Mouse (Mus musculus) embryonic facial prominence, embryonic 11.5 days (tissue): Measurements from ENCODE around the gene Cpb1. TPM values are rescaled to one million over a fixed set of nuclear protein-coding genes. Genes with fewer than 3 reads are reported as not detected.

ENCODE experiments used
- ATAC-seq: fragments of 200-750 bp; cut with Nextera tagmentation; replicated peaks from 2 replicates; pipeline ENCODE4 v1.8.0; 2017; ENCODE audit warnings: low read depth; ENCODE audit not compliant: insufficient number of reproducible peaks, low FRiP score, low TSS enrichment
- DNase-seq: peaks from one replicate; pipeline ENCODE4 v3.0.0-alpha.2; 2015; ENCODE audit warnings: low spot score
- H3K27ac ChIP-seq: fragments of 300-500 bp; sonication (generic); replicated peaks from 2 replicates; pipeline ENCODE4 v1.5.1; 2014; ENCODE audit warnings: mild to moderate bottlenecking, low read depth, low read length, control low read depth
- H3K27me3 ChIP-seq: fragments of 300-500 bp; sonication (generic); 2 replicates; pipeline ENCODE4 v1.6.1; 2014; ENCODE audit warnings: mild to moderate bottlenecking, low read length, moderate library complexity, mixed read lengths; ENCODE audit not compliant: control insufficient read depth, insufficient read depth
- H3K36me3 ChIP-seq: fragments of 300-500 bp; sonication (generic); replicated peaks from 2 replicates; pipeline ENCODE4 v1.6.1; 2014; ENCODE audit warnings: low read depth, mild to moderate bottlenecking, low read length, moderate library complexity, mixed read lengths; ENCODE audit not compliant: control insufficient read depth, insufficient read depth
- H3K4me1 ChIP-seq: fragments of 300-500 bp; sonication (generic); 2 replicates; pipeline ENCODE4 v1.6.1; 2014; ENCODE audit warnings: low read length, mixed read lengths; ENCODE audit not compliant: control insufficient read depth, insufficient read depth
- H3K4me2 ChIP-seq: fragments of 300-500 bp; sonication (generic); 2 replicates; pipeline ENCODE4 v1.6.1; 2014; ENCODE audit warnings: low read depth, mild to moderate bottlenecking, control low read depth, low read length, moderate library complexity
- H3K4me3 ChIP-seq: fragments of 300-500 bp; sonication (generic); 2 replicates; pipeline ENCODE4 v1.5.1; 2014; ENCODE audit warnings: low read depth, low read length, control low read depth
- H3K9ac ChIP-seq: fragments of 300-500 bp; sonication (generic); replicated peaks from 2 replicates; pipeline ENCODE4 v1.6.1; 2014; ENCODE audit warnings: mild to moderate bottlenecking, control low read depth, low read length
- H3K9me3 ChIP-seq: fragments of 300-500 bp; sonication (generic); replicated peaks from 2 replicates; pipeline ENCODE4 v1.6.1; 2016; ENCODE audit warnings: mild to moderate bottlenecking, low read length, inconsistent platforms, mixed read lengths; ENCODE audit not compliant: control insufficient read depth
- WGBS: fragments of 180-500 bp; shearing (Covaris S2); extraction: QIAGEN DNeasy Blood & Tissue Kit; methylation state at CpG from one replicate; pipeline ENCODE4 v1.1.7; 2014; 5-methylcytosine and 5-hydroxymethylcytosine counted together
- polyA plus RNA-seq: library from polyadenylated mRNA; unstranded; fragments of >200 nt; fragmentation: Nextera tagmentation; extraction: Ambion mirVana; gene quantifications from 2 replicates; pipeline ENCODE4 v1.2.1, GENCODE M21; 2014

Gene Cpb1
- polyA plus RNA-seq, 1 experiment from 2014 or later = not detected

DNA sequence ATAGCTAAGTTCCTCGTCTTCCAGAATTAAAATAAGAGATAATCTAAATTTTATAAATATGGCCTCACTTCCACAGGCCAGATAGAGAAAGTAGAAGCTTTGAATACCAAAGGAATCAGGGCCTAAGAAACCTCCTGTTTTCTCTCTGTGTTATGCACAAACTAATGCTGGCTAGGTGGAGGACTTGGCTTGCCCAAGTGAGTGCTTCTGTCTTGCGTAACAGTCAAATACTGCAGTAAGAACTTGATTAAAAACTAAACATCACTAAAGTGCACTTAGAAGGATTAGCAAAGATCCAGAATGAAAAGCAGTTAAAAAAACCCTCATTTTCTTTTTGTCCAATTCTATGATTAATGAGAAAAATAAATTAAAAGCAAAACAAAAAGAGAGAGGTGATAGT lies 13.2 kb upstream of the Cpb1 start:
- Histone ChIP-seq H3K4me1 (no peaks in the 10 kb centered on the region), H3K4me2 (no peak overlapping the region), H3K36me3 (no peaks in the 10 kb centered on the region), H3K27ac (no peak overlapping the region), H3K4me3 (no peak overlapping the region), H3K9ac (no peak overlapping the region), H3K9me3 (no peaks in the 10 kb centered on the region), H3K27me3 (no peaks in the 10 kb centered on the region)
- WGBS = 85% methylated on average over 2 of the region's 2 CpGs
- ATAC-seq = no peak
- DNase-seq = no peak

DNA sequence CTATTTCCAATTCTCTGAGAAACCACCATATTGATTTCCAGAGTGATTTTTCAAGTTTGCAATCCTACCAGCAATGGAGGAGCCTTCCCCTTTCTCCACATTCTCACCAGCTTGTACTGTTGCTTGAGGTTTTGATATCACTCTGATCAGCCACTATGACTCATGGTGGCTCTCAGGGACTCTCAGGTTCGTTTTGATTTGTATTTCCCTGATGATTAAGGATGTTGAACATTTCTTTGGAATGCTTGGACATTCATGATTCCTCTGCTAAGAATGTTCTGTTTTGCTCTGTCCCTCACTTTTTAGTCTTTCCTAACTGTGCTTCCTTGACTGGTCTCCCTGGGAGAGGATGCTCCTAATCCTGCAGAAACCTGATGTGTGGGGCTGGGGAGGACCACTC lies 6.3 kb upstream of the Cpb1 start:
- Histone ChIP-seq H3K9me3 (no peaks in the 10 kb centered on the region), H3K4me2 (no peak overlapping the region), H3K36me3 (no peaks in the 10 kb centered on the region), H3K27ac (no peak overlapping the region), H3K4me3 (no peak overlapping the region), H3K27me3 (no peaks in the 10 kb centered on the region), H3K9ac (no peak overlapping the region), H3K4me1 (no peaks in the 10 kb centered on the region)
- ATAC-seq = no peak
- 57% methylated on average over 1 of the region's 1 CpGs for WGBS
- no peak for DNase-seq

DNA sequence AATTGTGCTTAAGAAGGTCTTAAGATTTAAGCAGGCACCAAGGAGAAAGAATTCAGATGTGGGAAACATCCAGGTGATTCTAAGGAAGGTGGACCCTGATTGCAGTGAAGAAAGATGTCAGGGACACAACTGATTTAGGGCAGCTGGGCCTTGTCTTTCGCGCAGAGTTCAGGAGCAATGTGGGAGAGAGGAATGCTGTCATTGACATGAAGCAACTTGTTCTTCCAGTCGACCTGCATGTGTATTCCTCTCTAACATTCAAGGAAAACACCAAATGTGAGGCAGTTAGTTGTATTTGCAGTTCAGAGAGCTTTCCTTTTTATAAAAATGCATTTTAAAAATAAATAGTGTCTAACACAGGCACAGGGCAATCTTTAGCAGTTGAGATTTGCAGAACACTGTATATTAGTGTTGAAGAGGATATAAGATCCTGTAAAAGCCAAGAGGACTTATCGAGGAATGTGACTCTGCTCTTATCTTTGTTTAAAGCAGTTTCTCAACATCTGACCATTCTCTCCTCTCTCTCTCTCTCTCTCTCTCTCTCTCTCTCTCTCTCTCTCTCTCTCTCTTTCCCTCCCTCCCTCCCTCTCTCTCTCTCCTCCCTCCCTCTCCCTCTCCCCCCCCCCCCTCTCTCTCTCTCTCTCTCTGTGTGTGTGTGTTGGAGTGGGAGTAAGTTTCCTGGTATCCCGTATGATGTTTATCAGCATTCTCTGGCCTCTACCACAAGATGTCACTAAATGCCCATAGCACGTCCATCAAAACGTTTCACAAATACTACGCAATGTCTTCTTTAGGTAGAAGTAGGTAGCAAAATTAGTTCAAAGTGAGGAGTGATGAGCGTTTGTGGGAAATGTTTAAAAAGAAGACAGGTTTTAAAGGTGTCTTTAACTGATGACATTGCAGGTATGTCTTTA lies 20.7 kb downstream of the Cpb1 start:
- Histone ChIP-seq H3K9me3 (no peaks in the 10 kb centered on the region), H3K27me3 (no peaks in the 10 kb centered on the region), H3K4me1 (no peaks in the 10 kb centered on the region), H3K36me3 (no peaks in the 10 kb centered on the region), H3K9ac (no peak overlapping the region), H3K4me3 (no peak overlapping the region), H3K27ac (no peak overlapping the region), H3K4me2 (no peak overlapping the region)
- WGBS = 43% methylated on average over 9 of the region's 9 CpGs
- DNase-seq = peak; percentile 28
- ATAC-seq = no peak

DNA sequence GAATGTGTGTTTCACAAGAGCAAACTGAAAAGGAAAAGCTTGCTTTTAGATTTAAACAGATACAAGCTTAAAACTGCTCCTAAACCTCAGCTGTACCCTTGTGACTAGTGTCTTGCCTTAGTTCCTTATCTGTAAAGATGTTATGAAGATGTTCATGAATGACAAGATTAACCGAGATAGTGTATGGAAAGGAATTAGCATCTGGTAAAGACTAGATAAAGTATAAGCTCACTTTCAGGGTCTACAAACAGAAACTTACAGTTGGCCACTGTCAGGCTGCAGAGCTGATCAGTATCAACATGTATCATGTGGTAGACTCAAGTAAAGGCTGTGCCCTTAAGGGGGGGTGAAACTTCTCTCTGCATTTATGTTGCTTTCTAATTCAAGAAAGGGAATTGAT lies 31.6 kb downstream of the Cpb1 start:
- ATAC-seq = no peak
- H3K9me3 ChIP-seq = no peaks in the 10 kb centered on the region
- no peak overlapping the region for H3K27ac ChIP-seq
- H3K36me3 ChIP-seq = no peaks in the 10 kb centered on the region
- no peak for DNase-seq
- 95% methylated on average over 1 of the region's 1 CpGs for WGBS
- H3K27me3 ChIP-seq = no peaks in the 10 kb centered on the region
- no peaks in the 10 kb centered on the region for H3K4me1 ChIP-seq
- no peak overlapping the region for H3K9ac ChIP-seq
- no peak overlapping the region for H3K4me3 ChIP-seq
- H3K4me2 ChIP-seq = no peak overlapping the region

DNA sequence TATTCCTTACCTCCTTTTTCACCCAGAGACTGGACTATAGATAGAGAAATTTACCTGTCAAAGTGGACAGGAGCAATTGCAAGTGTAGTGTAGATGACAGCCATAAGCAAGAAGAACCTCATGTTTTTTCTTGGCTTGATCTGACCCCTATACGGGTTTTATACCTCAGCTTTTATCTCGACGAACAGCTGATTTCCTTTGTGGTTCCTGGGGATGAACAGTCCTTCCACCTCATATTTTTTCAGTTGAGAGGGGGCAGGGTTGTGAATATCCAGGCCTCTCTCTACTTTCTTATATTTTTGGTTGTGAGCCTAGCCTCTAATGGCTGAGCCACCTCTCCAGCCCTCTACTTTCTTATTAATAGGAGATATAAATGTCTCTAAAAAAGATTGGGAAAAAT lies 33.5 kb downstream of the Cpb1 start, which contains the start of gene Cpa3:
TSS of gene Cpa3 (minus strand) at position 132 of the 400 bp plus-strand sequence.
- H3K27ac ChIP-seq = no peak within 1 kb of the TSS
- DNase-seq (no peak), ATAC-seq (no peak)
- H3K27me3 ChIP-seq = no peaks in the 10 kb centered on the region
- H3K9me3 ChIP-seq = no peaks in the 10 kb centered on the region
- H3K36me3 ChIP-seq = no peaks in the 10 kb centered on the region
- H3K4me1 ChIP-seq = no peaks in the 10 kb centered on the region
- 80% methylated on average over 3 of the region's 3 CpGs for WGBS
- H3K4me3 ChIP-seq = no peak within 1 kb of the TSS
- H3K9ac ChIP-seq = no peak within 1 kb of the TSS
- no peak within 1 kb of the TSS for H3K4me2 ChIP-seq

DNA sequence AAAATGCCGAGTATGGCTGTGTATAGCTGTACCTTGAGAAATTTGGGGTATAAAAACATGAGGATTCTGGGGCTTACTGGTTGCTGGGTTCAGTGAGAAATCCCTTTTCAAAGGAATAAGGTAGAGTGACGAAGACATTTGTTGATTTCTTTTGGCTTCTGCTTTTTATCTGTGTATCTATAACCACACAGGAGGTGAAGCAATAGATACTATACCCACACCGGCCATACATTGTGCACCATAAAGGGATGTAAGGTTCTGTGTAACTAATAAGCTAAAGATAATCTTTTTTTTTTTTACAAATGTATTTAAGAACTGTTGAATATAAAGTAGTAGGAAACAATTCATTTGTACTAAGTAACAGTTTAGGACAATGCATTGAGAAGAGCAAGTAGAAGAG lies 35.8 kb downstream of the Cpb1 start:
- Histone ChIP-seq H3K27me3 (no peaks in the 10 kb centered on the region), H3K4me3 (no peak overlapping the region), H3K9ac (no peak overlapping the region), H3K9me3 (no peaks in the 10 kb centered on the region), H3K36me3 (no peaks in the 10 kb centered on the region), H3K4me1 (no peaks in the 10 kb centered on the region), H3K27ac (no peak overlapping the region), H3K4me2 (no peak overlapping the region)
- 76% methylated on average over 3 of the region's 3 CpGs for WGBS
- DNase-seq (no peak), ATAC-seq (no peak)

DNA sequence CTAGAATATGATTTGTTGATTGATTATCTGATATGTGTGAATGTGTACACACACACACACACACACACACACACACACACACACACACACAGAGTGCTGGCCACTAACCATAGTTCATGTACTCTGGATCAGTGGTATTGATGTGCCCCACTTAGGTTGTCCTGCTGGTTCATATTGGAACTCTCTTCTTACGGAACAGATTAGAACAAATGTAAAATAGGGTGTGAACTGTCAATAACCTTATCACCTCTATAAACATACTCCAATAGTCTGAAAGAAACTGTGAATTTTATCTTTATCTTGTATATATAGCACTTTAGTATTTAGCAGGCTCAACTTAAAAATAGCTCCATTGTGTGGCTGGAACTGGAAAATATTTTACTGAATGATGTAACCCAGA lies 38.6 kb downstream of the Cpb1 start:
- Histone ChIP-seq H3K4me1 (no peaks in the 10 kb centered on the region), H3K36me3 (no peaks in the 10 kb centered on the region), H3K27ac (no peak overlapping the region), H3K9ac (no peak overlapping the region), H3K27me3 (no peaks in the 10 kb centered on the region), H3K9me3 (no peaks in the 10 kb centered on the region), H3K4me3 (no peak overlapping the region), H3K4me2 (no peak overlapping the region)
- no peak for ATAC-seq
- no peak for DNase-seq
- 78% methylated on average over 1 of the region's 1 CpGs for WGBS

DNA sequence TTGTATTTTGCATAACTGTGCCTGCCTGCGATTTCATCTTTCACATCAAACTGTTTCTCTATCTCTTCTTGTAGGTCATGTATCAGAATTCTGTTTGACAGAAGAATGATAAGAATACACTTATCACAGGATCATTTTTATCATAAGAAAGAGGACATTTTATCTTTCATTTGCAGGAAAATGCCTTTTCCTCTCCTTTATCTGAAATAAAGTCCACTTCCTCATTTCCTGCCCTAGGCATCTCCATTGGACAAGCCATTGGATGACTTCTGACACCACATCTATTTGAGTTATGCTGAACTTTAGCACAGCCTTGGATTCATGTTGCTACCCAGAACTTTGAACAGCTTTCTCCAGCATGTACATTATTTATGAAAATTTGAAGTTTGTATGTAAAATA lies 46.5 kb downstream of the Cpb1 start:
- no peak overlapping the region for H3K27ac ChIP-seq
- no peaks in the 10 kb centered on the region for H3K4me1 ChIP-seq
- no peaks in the 10 kb centered on the region for H3K27me3 ChIP-seq
- H3K4me3 ChIP-seq = no peak overlapping the region
- no peaks in the 10 kb centered on the region for H3K9me3 ChIP-seq
- no peaks in the 10 kb centered on the region for H3K36me3 ChIP-seq
- no peak for DNase-seq
- H3K4me2 ChIP-seq = no peak overlapping the region
- H3K9ac ChIP-seq = no peak overlapping the region
- 86% methylated on average over 1 of the region's 1 CpGs for WGBS
- ATAC-seq = no peak
